Mouse (Mus musculus): ENCODE results near the gene Olfr512. TPM values are rescaled to one million over a fixed set of nuclear protein-coding genes. Genes with fewer than 3 reads are reported as not detected.

Gene Olfr512
- not detected in 2 replicates for polyA plus RNA-seq (2016; fragmentation: Nextera tagmentation; extraction: Ambion mirVana)

DNA sequence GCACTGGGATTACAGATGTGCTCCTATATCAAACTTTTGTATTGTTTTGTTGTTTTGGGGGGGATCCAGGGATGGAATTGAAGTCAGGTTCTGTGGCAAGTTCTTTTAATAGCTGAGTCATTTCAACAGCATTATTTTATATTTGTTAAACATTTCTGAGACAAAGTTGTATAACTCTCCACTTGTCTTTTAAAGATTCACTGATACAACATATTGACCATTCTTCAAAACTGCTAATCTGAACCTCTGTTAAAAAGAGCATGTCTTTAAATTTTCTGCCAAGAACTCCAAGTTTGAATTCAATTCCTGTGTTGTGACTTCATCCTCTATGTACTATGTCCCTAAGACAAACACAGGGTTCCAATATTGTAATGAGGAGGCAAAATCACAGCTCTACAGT, at the start of gene Olfr512:
Gene Olfr512 (plus strand): TSS at position 301 of the 400 bp plus-strand sequence.
- Histone ChIP-seq H3K9me3 (no peaks in the 10 kb centered on the region), H3K27ac (no peak within 1 kb of the TSS), H3K4me3 (no peak within 1 kb of the TSS), H3K27me3 (replicated peaks) (no peaks in the 10 kb centered on the region), H3K9ac (no peak within 1 kb of the TSS), H3K4me1 (no peaks in the 10 kb centered on the region), H3K36me3 (no peaks in the 10 kb centered on the region), H3K4me2 (replicated peaks) (no peak within 1 kb of the TSS)
- ATAC-seq (ENCODE audit: low FRiP score, low read depth) = no peak

DNA sequence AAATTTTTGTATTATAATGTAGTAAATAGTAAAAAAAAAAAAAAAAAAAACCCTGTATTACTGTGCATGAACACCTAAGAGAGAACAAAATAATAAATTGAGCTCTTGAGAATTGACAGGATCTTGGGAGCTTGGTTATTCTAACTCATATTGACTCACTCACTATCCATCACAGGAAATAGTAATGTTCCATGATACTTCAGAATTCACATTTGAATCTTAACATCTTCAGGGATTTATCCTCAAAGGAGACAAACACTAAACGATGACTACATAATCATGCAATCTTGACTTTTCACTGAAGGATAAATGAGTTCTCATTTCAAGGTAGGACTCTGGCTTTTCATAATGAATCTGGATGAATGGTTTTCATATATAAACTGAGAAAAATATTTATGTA, 47.0 kb upstream of the Olfr512 start, which contains the start of gene Olfr510:
Gene Olfr510 (plus strand): TSS at position 301 of the 400 bp plus-strand sequence.
- Histone ChIP-seq H3K9me3 (no peaks in the 10 kb centered on the region), H3K4me2 (replicated peaks) (no peak within 1 kb of the TSS), H3K27me3 (replicated peaks) (no peaks in the 10 kb centered on the region), H3K4me3 (no peak within 1 kb of the TSS), H3K36me3 (no peaks in the 10 kb centered on the region), H3K27ac (no peak within 1 kb of the TSS), H3K4me1 (no peaks in the 10 kb centered on the region), H3K9ac (no peak within 1 kb of the TSS)
- WGBS = 94% methylated on average over 1 of the region's 1 CpGs
- no peak for ATAC-seq (ENCODE audit: low FRiP score, low read depth)

DNA sequence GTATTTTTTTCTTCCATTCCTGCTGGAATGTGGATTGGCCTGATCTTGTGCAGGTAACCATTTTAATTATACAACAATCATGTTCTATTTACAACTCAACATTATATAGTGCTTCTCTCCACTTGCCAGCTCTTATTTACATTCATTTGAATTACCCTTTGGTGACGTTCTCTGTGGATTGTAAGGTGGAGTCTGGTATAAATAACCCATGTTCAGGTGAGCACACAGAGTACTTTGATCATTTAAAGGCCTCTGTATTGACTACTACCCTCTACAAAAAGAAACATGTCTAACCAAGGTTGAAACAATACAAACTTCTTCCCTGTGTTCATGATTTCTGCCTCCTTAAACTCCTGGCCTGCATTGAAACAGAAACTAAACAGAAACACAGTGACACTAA, 42.1 kb upstream of the Olfr512 start:
- WGBS = 63% methylated on average over 1 of the region's 1 CpGs
- Histone ChIP-seq H3K4me1 (no peaks in the 10 kb centered on the region), H3K27ac (no peak overlapping the region), H3K36me3 (no peaks in the 10 kb centered on the region), H3K9me3 (no peaks in the 10 kb centered on the region), H3K4me3 (no peak overlapping the region), H3K27me3 (replicated peaks) (no peaks in the 10 kb centered on the region), H3K9ac (no peak overlapping the region), H3K4me2 (replicated peaks) (no peak overlapping the region)
- no peak for ATAC-seq (ENCODE audit: low FRiP score, low read depth)

DNA sequence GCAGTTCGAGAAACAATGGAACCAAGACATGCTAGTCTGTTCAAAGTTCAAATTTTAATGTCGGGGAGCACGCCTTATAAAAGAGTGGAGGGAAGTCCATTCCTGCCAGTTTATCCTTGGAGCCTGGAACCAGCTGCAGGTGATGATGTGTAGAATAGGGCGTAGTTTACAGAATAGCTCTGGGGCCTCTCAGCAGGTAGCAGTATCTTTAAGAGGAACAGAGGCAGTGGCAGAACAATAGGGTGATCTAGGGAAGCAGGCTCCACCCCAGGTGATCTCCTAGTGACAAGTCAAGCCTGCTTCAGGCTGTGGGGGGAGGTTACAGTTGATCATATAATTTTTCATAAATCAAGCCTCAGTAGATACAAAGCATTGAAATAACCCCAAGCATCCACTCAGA, 34.2 kb upstream of the Olfr512 start:
- Histone ChIP-seq H3K4me1 (no peaks in the 10 kb centered on the region), H3K27ac (no peak overlapping the region), H3K4me3 (no peak overlapping the region), H3K36me3 (no peaks in the 10 kb centered on the region), H3K27me3 (replicated peaks) (no peaks in the 10 kb centered on the region), H3K9me3 (no peaks in the 10 kb centered on the region), H3K9ac (no peak overlapping the region), H3K4me2 (replicated peaks) (no peak overlapping the region)
- 88% methylated on average over 4 of the region's 4 CpGs for WGBS
- ATAC-seq (ENCODE audit: low FRiP score, low read depth) = no peak

DNA sequence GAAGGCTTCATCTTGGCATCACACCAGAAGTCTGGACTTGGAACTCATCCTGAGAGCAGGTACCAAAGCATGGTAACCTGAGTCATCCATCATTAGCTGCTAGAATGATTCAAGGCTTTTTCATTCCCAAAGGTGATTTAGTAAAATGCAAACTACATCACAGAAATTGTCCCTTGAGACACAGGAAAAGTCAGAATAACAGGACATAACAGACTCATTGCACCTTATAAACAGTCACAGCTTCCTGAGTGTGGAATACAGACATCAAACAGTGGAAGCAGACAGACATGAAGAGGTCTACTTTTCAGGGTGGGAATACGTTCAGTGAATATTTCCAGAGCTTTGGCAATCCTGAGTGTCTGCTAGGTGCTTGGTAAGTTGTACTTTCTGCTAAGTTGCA, 37.6 kb downstream of the Olfr512 start, which contains the start of gene Olfr513:
Gene Olfr513 (plus strand): TSS at position 301 of the 400 bp plus-strand sequence.
- no peak within 1 kb of the TSS for H3K27ac ChIP-seq
- H3K9ac ChIP-seq = no peak within 1 kb of the TSS
- H3K4me3 ChIP-seq = no peak within 1 kb of the TSS
- WGBS = 84% methylated on average over 1 of the region's 1 CpGs
- ATAC-seq (ENCODE audit: low FRiP score, low read depth) = no peak
- H3K27me3 ChIP-seq (replicated peaks) = no peaks in the 10 kb centered on the region
- H3K9me3 ChIP-seq = no peaks in the 10 kb centered on the region
- H3K4me2 ChIP-seq (replicated peaks) = no peak within 1 kb of the TSS
- no peaks in the 10 kb centered on the region for H3K36me3 ChIP-seq
- H3K4me1 ChIP-seq = no peaks in the 10 kb centered on the region

DNA sequence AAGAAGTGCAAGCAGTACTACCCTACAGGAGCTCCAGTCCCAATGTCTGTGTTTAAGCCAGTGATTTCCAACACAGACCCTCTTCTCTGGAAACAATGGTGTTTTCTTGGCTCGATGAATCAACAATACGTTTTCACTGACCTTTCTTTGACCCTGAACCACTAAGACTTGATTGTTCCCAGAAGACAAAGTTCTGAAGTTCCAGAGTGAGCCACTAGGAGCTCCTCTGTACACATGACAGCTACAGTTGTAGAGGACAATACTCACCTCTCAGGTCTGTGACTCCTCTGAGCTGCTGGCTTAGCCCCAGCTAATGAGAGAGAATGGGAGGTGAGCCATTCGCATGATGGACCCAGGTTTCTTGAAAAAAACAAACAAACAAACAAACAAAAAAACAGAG, 47.3 kb downstream of the Olfr512 start:
- H3K9ac ChIP-seq = no peak overlapping the region
- no peak overlapping the region for H3K4me3 ChIP-seq
- no peak overlapping the region for H3K27ac ChIP-seq
- ATAC-seq (ENCODE audit: low FRiP score, low read depth) = no peak
- H3K4me2 ChIP-seq (replicated peaks) = no peak overlapping the region
- WGBS = 26% methylated on average over 3 of the region's 3 CpGs
- no peaks in the 10 kb centered on the region for H3K27me3 ChIP-seq (replicated peaks)
- no peaks in the 10 kb centered on the region for H3K36me3 ChIP-seq
- H3K9me3 ChIP-seq = no peaks in the 10 kb centered on the region
- no peaks in the 10 kb centered on the region for H3K4me1 ChIP-seq

Other genes starting within 250 kb of the Olfr512 start
- gene Olfr498, start 248.0 kb upstream of the Olfr512 start, polyA plus RNA-seq (2016; fragmentation: Nextera tagmentation; extraction: Ambion mirVana) = not detected in 2 replicates
- gene Olfr502, start 188.3 kb upstream of the Olfr512 start, polyA plus RNA-seq (2016; fragmentation: Nextera tagmentation; extraction: Ambion mirVana) = not detected in 2 replicates
- not detected in 2 replicates for gene Olfr503, start 168.8 kb upstream of the Olfr512 start, polyA plus RNA-seq (2016; fragmentation: Nextera tagmentation; extraction: Ambion mirVana)
- gene Olfr504, start 147.5 kb upstream of the Olfr512 start, polyA plus RNA-seq (2016; fragmentation: Nextera tagmentation; extraction: Ambion mirVana) = not detected in 2 replicates
- not detected in 2 replicates for gene Olfr506, start 102.5 kb upstream of the Olfr512 start, polyA plus RNA-seq (2016; fragmentation: Nextera tagmentation; extraction: Ambion mirVana)
- gene Olfr507, start 91.5 kb upstream of the Olfr512 start, polyA plus RNA-seq (2016; fragmentation: Nextera tagmentation; extraction: Ambion mirVana) = not detected in 2 replicates
- not detected in 2 replicates for gene Olfr508, start 83.3 kb upstream of the Olfr512 start, polyA plus RNA-seq (2016; fragmentation: Nextera tagmentation; extraction: Ambion mirVana)
- gene Olfr509, start 61.4 kb upstream of the Olfr512 start, polyA plus RNA-seq (2016; fragmentation: Nextera tagmentation; extraction: Ambion mirVana) = not detected in 2 replicates
- not detected in 2 replicates for gene Olfr510, start 46.9 kb upstream of the Olfr512 start, polyA plus RNA-seq (2016; fragmentation: Nextera tagmentation; extraction: Ambion mirVana)
- not detected in 2 replicates for gene Olfr513, start 37.7 kb downstream of the Olfr512 start, polyA plus RNA-seq (2016; fragmentation: Nextera tagmentation; extraction: Ambion mirVana)
- gene Olfr514, start 112.7 kb downstream of the Olfr512 start, polyA plus RNA-seq (2016; fragmentation: Nextera tagmentation; extraction: Ambion mirVana) = not detected in 2 replicates
- gene Olfr516, start 137.2 kb downstream of the Olfr512 start, polyA plus RNA-seq (2016; fragmentation: Nextera tagmentation; extraction: Ambion mirVana) = not detected in 2 replicates
- gene Olfr517, start 159.1 kb downstream of the Olfr512 start, polyA plus RNA-seq (2016; fragmentation: Nextera tagmentation; extraction: Ambion mirVana) = not detected in 2 replicates
- gene Olfr518, start 171.7 kb downstream of the Olfr512 start, polyA plus RNA-seq (2016; fragmentation: Nextera tagmentation; extraction: Ambion mirVana) = not detected in 2 replicates
- gene Olfr519, start 181.1 kb downstream of the Olfr512 start, polyA plus RNA-seq (2016; fragmentation: Nextera tagmentation; extraction: Ambion mirVana) = not detected in 2 replicates
- gene Nlrp10, start 216.9 kb downstream of the Olfr512 start, polyA plus RNA-seq (2016; fragmentation: Nextera tagmentation; extraction: Ambion mirVana) = not detected in 2 replicates
- gene Eif3f, start 221.1 kb downstream of the Olfr512 start, polyA plus RNA-seq (2016; fragmentation: Nextera tagmentation; extraction: Ambion mirVana) = 85.9 and 87.7 TPM in 2 replicates
- 32.8 and 36.0 TPM in 2 replicates for gene Tub, start 237.0 kb downstream of the Olfr512 start, polyA plus RNA-seq (2016; fragmentation: Nextera tagmentation; extraction: Ambion mirVana)